Mouse (Mus musculus): ENCODE results near the gene Gba.

- TF ChIP-seq POLR2A (IDR thresholded peaks at IDR 0.05; ENCODE audit: low read depth, low read length), result no peak
- TF ChIP-seq CTCF (IDR thresholded peaks at IDR 0.05; ENCODE audit: extremely low read depth, insufficient read depth, insufficient read length, insufficient replicate concordance), result no peak
Observed at GRCm38 (mm10) chr3:89209731-89210130, 7.0 kb downstream of the Gba start.
